8 mouse cellular contexts compared by ENCODE assay signal in genomic region chr1:88757162-88757561, GRCm38 (mm10). TPM values are rescaled to one million over a fixed set of nuclear protein-coding genes. Genes with fewer than 3 reads are reported as not detected.
DNase-seq lines count a peak whose midpoint lies in the region; ATAC-seq and TF ChIP-seq lines count a peak whose summit lies in the region.

No protein-coding gene starts in this region.

- H3K4me2 ChIP-seq in neural tube, embryonic 14.5 days (ENCODE audit: low read depth, low read length), result no peak overlapping the region

- DNase-seq in left cerebral cortex, adult 2 months (ENCODE audit: extremely low spot score in 1 of 2, low spot score in 2 of 2), result peak; percentile 50 to 56
- DNase-seq in left cerebral cortex, adult 11 months (ENCODE audit: low spot score), result no peak
- peak; percentile 27 to 82 for DNase-seq in frontal cortex, adult 2 months (ENCODE audit: extremely low spot score in 1 of 2, low spot score in 1 of 2)
- DNase-seq in kidney, postnatal 36 days, result peak; percentile 17 to 44
- DNase-seq in urinary bladder, postnatal 4 days (ENCODE audit: low spot score in 2 of 2), result no peak
- no peak for DNase-seq in adipocyte (ENCODE audit: low spot score)
- DNase-seq in gastrocnemius, postnatal 10 days, result no peak

- no peak overlapping the region for H3K4me3 ChIP-seq in left cerebral cortex, adult 2 months
- H3K4me3 ChIP-seq in neural tube, embryonic 14.5 days (ENCODE audit: low read depth, low read length), result no peak overlapping the region

- peaks cover 3% of the 10 kb centered on the region; the same call in 1 of the 2 replicates for H3K4me1 ChIP-seq in neural tube, embryonic 14.5 days (ENCODE audit: control insufficient read depth, insufficient read depth, low read length)

- H3K9me3 ChIP-seq in neural tube, embryonic 14.5 days (ENCODE audit: control insufficient read depth, low read length), result no peaks in the 10 kb centered on the region

- no peak overlapping the region for H3K9ac ChIP-seq in neural tube, embryonic 14.5 days (replicated peaks; ENCODE audit: low read depth, low read length)

- WGBS in neural tube, embryonic 14.5 days, result 34% methylated on average over 7 of the region's 7 CpGs

- TF ChIP-seq CTCF in left cerebral cortex, adult 2 months (IDR thresholded peaks at IDR 0.05), result no peak

- H3K27ac ChIP-seq in left cerebral cortex, adult 2 months, result peak overlapping the region; percentile 53; the same call in 1 of the 2 replicates
- peak overlapping the region; percentile 58; the same call in 1 of the 2 replicates for H3K27ac ChIP-seq in neural tube, embryonic 14.5 days (ENCODE audit: low read depth, low read length)

- ATAC-seq in neural tube, embryonic 14.5 days (ENCODE audit: low read depth), result no peak; the same call in 1 of the 2 replicates

- no peaks in the 10 kb centered on the region for H3K27me3 ChIP-seq in neural tube, embryonic 14.5 days (ENCODE audit: control insufficient read depth, insufficient read depth, low read length)

- H3K36me3 ChIP-seq in neural tube, embryonic 14.5 days (ENCODE audit: control insufficient read depth, insufficient read depth, low read length), result no peaks in the 10 kb centered on the region

- intact Hi-C loops in left cerebral cortex, adult 2 months (cut with DNase I), result loop anchor here (2.0 to 5.0 kb wide), 4 partner anchors 38 to 315 kb away; partner anchors contain the start of gene Sh3bp4

RNA-seq across cellular contexts. Expression of gene Arl4c, which starts 55.1 kb away (rescaled TPM):
- 10 to 100 TPM; 35.7 to 39.2 TPM for total RNA-seq in left cerebral cortex, adult 2 months (2021)
- 19.9 and 22.6 TPM in 2 replicates for polyA plus RNA-seq in frontal cortex, adult 2 months (2012; rRNA removed)
- polyA plus RNA-seq in neural tube, embryonic 14.5 days (2014; fragmentation: Nextera tagmentation; extraction: Ambion mirVana), result 19.9 and 28.0 TPM in 2 replicates
- 1 to 10 TPM; 4.4 to 6.3 TPM for total RNA-seq in gastrocnemius, postnatal 10 days (2021)

Comparison
In these comparisons a context has a peak if more than half of its experiments do, and no peak if none do; other contexts are left out.
1. DNase-seq: peak in left cerebral cortex, adult 2 months (2 of 2), frontal cortex, adult 2 months (2 of 2) and kidney, postnatal 36 days (2 of 2); none in left cerebral cortex, adult 11 months (single experiment), urinary bladder, postnatal 4 days (0 of 2), adipocyte (single experiment) and gastrocnemius, postnatal 10 days (single experiment).
2. RNA of gene Arl4c, which starts 55.1 kb away (total RNA-seq): 35.7 to 39.2 TPM in left cerebral cortex, adult 2 months; 4.4 to 6.3 TPM in gastrocnemius, postnatal 10 days; every median in the first group is over 4 times any median in the second.